Mouse (Mus musculus) 3T3-L1 (cell line): ENCODE measurements around the gene Spen.

Experiments
- DNase-seq: peaks from one replicate; pipeline ENCODE4 v3.0.0-alpha.2; 2015; ENCODE audit warnings: low read depth, low spot score

Spen gene

DNA sequence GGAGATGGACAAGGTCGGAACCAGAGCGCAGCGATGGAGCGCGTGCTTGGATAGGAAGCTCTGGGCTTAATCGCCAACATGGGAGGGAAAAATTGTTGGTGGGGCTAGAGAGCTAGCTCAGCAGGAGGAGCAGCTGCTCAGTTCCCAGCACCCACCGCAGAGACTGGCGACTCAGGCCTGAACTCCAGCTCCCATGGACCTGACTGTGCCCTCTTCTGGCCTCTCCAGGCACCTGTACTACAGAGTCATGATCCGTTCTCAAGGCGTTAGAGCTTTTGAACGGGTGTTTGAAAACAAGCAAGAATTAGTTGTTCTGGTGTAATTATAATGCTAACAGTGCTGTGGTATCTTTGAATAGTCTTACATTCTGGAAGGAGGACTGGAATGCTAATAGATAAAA lies 9.5 kb downstream of the Spen start:
- DNase-seq = no peak

DNA sequence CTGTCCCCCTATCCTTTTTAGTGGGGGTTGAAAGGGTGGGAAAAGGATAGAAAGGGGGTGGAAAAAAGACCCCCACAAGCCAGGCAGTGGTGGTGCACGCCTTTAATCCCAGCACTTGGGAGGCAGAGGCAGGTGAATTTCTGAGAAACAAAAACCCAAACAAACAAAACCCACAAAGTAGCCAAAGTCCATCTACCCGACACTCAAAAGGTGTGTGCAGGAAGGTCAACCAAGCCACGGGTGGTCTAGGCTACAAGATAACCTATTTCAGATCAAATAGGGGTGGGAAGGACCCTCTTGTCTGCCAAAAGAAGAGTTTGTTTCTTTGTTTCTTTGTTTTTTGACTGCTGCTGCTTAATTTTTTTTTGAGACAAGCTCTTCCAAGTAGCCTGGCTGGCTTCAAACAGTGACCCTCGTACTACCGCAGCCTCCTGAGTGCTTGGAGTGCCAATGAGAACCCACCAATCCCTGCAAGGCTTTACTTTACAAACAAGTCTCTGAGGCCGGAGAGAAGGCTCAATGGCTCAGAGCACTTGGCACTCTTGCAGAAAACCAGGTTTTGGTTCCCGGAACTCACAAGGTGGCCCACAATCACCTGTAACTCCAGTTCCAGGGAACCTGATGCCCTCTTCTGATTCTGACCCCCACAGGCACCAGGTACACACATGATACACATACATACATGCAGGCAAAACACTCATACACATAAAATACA lies 11.3 kb downstream of the Spen start:
- no peak for DNase-seq

DNA sequence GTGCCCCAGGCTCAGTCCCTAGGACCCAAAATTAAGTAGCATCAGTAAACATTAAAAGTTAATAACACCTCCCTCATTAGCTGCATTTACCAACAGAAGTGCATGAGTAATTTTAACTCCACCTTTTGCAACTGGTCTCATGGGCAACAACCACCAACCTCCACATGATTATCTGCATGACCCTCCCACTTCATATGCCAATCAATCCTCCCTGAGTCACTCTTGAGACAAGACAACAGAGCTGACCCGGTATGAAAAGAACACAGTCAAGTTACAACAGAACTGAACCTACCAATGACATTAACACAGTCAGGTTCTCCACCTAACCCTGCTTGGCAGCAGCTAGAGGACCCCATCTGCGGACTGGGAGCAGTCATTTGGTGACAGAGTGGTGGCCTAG lies 12.5 kb downstream of the Spen start:
- peak; percentile 43 for DNase-seq

DNA sequence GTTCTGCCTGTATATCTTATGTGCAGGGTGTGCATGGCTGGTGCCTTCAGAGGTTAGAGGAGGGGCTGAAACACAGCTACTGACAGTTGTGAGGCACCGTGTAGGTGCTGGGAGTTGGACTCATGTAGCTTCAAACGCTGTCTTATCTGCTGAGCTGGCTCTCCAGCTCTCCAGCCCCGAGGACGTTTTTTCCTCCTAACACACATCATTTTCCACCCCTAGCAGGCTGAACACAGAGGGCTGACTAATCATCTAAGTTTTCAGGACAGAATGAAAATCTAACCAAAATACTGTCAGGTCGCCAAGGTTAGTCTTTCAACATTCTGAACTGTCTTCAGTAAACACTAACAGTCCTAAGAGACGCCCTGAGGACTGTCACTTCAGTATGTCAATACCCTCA lies 13.7 kb downstream of the Spen start:
- peak; percentile 77 for DNase-seq

DNA sequence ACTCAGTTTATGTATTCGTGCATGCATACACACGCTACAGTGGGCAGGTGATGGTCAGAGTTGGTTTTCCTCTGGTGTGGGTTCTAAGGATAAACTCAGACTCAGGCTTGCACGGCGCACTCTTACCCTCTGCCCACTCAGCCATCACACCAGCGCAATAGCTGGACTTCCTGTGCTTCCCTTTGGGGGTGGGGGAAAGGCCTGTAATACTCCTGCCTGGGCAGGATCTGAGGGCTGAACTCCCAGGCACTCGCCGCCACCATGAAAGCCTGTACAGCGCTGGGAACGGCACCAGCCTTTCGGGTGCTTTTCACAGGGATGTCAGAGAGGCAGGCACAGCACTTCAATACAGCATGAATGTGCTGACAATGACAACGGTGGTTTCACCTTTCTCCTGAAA lies 15.3 kb downstream of the Spen start:
- DNase-seq = no peak

DNA sequence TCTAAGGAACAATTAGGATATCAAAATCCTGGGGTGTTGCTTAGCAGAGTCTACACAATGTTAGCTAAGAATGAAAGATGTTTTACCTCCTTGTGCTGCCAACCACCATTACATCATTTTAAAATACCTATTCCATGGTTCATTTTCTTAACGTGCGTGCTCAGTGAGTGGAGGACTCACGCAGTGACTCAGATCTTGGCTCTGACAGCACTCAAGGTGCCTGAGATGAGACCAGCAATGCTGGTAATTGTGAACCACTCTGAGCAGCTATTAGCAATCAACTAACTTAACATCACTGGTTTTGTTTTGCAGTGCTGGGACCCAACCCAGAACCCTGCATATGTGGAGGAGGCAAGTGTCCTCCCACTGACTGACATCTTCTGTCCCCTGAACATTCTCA lies 20.0 kb downstream of the Spen start:
- peak; percentile 73 for DNase-seq

DNA sequence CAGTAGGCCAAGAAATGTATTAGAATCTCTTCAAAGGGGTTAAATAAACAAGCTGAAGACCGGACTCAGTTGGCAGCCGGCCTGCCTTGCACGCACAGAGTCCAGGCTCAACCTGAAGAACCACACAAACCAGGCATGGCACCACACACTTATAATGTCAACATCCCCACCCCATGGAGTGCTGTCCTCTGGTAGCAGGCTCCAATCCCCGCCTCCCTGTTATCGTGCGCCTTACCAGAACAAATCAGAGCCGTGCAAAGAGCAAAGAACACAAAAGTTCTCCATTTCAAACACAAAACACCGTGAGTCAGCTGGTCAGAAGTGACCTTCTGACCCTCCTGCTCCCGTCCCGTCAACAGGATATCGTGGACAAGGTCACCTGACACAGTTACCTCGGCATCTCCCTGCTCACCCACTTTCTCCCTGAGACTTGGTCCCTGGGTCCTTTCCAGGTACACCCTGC lies 24.2 kb downstream of the Spen start:
- no peak for DNase-seq

DNA sequence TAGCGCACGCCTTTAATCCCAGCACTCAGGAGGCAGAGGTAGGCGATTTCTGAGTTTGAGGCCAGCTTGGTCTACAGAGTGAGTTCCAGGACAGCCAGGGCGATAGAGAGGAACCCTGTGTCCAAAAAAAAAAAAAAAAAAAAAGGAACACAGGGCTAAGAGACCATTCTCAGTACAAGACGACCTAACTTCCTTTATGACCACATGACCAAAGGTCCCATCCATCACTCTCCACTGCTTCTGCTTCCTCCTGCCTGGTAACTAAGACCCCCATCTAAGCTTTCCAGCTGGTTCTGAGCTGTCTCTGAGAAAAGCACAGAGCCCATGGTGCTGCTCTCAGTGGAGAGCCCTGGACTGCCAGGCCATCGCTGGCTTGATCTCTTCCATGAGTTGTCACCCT lies 26.3 kb downstream of the Spen start:
- no peak for DNase-seq

DNA sequence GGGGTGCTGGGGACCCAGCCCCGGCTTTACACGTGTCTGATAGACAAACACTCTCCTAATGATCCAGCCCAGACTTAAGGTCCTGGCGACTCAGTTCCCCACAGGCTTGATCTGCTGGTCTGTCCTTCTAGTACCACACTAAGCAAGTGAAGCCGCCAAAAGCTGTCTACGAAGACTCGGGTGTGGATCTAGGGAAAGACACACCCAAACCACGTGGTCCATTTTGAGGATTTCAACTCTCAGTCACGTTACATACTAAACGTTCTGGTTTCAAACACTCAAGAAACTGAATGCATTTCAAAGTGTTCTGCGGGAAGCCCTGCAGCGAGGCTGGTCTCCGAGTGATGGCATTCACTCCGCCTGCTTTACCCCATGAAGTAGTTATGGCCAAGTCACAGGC lies 27.9 kb downstream of the Spen start:
- no peak for DNase-seq

DNA sequence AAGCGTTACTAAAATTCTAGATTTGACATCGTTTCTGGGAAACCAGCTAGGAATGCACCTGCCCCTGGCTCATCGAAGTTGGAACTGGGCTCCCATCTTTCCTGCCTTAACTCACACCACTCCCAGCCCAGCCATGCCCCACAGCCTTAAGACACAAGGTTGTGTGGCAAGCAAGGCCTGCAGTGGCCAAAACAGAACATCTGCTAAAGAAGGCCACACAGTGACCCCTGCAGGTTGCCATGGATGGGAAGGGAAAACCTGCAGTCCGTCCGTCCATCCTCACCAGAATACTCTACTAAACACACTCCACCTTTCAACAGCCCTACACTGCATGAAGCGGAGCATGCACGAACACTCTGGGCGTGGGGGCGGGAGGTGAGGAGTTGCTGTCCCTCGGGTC lies 31.5 kb downstream of the Spen start:
- DNase-seq = peak; percentile 44

DNA sequence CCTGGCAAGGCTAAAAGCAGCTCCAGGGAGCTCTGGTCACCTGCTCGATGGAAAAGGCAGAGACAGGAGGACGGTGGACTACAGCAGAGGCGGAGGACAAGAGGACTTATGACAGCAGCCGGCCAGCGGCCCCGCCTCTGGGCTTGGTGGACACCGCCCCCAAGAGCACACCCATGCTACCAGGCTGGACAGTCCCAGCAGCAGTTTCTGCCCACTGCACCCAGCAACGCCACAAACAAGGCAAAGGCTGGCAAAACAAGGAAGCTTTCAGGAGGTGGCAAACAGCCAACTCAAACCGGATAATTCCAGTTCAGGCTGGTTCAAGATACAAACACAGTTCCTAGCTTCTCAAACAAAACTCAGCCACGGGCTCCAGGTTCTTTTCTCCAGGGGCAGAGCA lies 32.0 kb downstream of the Spen start:
- DNase-seq = peak; percentile 47

DNA sequence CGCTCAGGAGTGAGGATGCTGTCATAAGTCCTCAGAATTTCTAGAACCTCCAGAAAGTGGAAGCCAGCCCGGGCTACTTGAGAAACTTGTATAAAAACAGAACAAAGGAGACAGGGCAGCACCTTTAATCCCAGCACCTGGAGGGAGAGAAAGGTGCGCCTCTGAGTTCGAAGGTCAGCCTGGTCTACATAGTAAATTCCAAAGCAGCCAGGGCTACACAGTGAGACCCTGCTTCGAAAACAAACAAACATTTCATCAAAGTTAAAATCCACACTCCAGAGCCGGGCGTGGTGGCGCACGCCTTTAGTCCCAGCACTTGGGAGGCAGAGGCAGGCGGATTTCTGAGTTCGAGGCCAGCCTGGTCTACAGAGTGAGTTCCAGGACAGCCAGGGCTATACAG lies 32.6 kb downstream of the Spen start:
- no peak for DNase-seq

DNA sequence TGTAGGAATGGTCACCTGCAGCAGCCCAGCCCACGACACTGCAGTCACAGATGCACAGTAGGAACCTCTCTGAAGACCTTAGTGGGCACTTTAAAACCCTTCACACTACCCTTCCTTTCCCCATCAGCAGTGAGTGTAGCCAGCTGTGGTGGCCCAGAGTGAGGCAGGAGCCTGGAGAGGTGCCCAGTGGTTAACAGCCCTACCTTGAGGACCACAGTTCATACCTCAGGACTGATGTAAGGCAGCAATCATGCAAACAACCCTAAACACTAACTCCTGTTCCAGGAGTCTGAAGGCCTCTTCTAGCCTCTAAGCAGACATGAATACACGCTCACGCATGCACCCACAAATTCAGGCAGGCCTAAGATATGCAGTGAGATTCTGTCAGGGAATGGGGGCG lies 33.9 kb downstream of the Spen start:
- DNase-seq = peak; percentile 35

DNA sequence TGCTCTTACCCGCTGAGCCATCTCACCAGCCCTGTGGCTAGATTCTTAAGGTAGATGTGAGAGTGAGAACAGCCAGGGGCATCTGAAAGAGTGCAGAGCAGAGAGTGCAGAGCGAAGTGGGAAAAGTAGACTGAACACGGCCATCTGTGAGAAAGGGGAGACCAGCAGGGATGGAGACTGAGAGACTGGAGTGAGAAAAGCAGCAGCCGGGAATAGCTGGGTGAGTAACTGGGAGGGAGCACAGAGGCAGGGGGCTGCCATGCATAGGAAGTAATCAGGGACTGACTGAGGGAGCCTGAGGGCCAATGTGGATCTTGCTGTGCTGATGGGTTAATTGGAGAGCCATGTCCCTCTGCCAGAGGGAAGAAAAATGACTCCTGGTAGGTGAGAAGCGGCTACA lies 35.7 kb downstream of the Spen start:
- no peak for DNase-seq

DNA sequence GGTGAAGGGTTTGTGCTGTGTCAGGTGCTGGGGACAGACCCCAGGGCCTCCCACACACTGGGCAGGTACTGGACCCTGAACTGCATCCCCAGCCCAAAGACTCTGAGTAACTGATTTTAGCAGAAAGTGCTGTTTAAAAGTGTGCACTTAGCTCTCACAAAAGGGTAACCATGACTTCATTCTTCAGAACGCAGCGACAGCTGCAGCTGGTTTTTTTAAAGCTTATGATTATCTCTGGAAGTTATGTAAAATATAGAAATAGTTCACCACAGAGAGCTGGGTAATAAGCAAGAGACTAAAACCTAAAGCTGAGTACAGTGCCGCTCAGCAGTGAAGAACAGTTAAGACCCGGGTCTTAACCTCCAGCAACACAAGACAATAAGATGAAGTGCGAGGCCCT lies 37.3 kb downstream of the Spen start:
- DNase-seq = no peak

DNA sequence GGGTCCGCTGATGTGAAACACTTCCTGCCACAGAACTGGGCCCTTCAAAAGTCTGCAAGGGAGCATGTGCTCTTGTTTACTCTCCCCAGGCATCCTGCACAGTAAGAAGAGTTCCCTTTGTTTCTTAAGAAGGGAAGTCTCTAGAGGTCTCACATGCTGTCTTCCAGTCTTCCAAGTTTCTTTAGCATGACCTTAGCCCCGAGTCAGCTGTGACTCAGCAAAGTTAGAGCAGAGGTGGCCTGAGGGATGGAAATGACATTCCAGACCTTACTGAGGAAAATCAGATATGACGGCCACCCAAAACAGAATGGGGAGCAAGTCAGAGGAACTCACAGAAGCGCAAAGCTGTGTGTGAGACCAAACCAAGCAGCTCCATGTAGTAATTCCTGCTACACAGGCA lies 37.8 kb downstream of the Spen start:
- DNase-seq = peak; percentile 71

DNA sequence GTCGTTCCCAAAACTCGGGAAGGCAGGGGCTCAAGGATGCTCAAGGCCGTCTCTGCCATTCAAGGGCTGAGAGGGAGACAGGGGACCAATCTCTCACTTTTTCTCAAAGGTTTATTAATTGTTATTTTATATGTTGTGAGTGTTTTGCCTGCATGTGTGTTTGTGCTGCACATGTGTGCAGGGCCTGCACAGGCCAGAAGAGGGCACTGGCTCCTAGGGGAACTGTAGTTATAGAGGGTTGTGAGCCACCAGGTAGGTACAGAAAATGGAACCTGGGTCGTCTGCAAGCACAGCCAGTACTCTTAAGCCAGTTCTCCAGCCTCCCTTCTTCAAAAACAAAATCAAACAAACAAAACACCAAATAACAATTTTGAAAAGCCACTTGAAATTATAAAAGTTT lies 49.7 kb downstream of the Spen start:
- DNase-seq = peak; percentile 35

DNA sequence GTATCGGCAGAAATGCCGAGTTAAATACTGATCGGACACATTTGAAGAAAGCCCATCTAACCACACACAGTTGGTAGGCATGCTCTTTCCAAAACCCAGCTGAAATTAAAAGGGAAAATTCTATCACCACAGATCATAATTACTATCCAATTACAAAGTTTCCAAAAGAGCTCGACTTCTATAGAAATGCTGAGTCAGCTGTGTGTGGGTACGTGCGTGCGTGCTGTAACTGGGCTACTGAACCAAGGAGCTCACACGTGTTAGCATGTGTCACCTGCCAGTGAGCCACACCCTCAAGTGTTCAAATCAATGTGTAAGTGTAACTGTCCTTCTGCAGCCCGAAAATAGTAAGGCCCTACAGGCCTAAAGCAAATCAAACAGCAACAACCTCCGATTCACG lies 50.8 kb downstream of the Spen start:
- DNase-seq = no peak

DNA sequence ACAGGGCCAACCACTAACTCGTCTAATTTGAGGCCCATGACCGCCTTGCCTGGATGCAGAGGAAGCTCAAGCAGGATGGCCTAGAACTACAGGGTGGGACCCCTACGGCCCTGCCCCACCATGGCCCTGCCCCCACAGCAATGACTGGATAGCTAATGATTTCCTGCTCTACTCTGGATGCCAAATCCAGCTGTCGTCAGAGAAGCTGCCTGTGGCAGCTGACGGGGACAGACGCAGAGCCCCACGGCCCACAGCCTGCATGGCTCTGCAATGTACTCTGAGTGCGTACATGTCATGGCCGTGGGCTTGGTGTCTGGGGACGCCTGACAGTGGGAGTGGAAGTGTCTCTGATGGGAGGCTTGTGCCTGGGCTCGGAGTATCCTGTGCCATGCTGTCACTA lies 54.3 kb downstream of the Spen start:
- no peak for DNase-seq

DNA sequence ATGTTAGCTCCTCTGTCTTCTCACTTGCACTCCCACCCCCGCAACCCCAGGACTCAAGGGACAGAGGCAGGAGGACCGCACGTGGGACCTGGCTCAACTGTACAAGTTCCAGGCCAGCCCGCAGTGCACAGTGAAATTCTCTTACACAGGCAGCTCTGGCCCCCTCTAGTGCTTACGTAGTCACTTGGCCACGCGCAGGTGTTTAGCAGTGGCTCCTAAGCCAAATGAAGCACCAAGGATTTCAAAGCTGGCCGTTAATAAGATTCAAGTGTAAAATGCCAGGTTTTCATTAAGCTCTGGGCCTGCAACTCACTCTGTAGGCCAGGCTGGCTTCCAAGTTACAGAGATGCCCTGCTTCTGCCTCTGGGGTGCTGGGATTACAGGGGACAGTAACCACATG lies 59.0 kb downstream of the Spen start:
- DNase-seq = no peak

DNA sequence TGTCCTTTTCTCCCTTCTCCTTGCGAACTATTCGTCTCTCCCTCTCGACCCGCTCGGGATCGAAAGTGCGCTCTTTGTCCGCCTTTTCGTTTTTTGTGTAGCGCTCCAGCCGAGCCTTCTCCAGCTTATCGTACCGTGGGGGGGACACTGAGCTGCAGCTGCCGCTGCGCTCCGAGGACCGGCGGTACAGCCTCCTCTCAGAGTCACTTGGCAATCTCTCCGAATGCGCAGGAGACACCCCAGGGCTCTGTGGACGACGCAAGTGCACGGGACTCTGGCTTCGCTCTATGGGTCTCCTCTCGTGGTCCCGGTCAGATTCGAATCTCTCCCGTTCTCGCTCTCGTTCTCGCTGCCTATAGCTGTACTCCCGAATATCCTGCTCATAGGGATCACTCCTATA lies 59.6 kb downstream of the Spen start:
- DNase-seq = no peak

DNA sequence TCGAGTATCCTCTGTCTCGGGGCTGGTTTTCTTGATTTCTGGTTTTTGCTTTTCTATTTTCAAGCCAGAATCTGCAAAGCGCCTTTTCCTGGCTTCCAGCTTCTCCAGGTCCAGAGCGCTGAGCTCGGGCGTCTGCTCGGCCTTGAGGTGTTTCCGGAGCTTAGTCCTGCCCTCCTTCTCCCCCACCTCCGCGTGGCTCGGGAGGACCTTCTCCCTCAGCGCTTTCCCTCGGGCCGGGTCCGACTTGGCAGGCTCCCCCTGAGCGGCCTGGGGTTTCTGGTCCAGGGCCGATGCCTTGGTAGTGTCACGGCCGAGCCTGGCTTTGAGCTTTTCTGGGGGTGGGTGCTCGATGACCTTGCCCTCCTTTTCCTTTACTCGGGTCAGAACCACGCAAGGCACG lies 60.2 kb downstream of the Spen start:
- DNase-seq = no peak

DNA sequence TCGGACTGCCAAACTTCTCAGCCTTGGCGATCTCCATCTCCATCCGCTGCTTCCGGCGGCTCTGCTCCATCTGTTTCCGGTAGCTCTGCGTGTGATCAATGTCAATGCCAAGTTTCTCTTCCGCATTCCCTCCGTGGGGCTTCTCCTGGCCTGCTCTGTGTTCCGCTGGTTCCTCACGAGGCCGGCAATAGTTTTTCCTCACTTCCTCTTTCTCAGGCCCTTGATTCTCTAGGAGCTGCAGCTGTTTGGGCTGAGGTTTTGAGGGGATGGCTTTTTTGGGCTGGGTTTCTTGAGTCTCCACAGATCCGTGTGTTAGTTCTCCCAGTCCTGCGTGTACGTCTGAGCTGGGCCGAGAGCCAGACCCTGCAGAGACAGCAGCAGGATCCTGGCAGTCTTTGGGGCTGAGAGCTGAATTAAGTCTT lies 60.7 kb downstream of the Spen start:
- no peak for DNase-seq

DNA sequence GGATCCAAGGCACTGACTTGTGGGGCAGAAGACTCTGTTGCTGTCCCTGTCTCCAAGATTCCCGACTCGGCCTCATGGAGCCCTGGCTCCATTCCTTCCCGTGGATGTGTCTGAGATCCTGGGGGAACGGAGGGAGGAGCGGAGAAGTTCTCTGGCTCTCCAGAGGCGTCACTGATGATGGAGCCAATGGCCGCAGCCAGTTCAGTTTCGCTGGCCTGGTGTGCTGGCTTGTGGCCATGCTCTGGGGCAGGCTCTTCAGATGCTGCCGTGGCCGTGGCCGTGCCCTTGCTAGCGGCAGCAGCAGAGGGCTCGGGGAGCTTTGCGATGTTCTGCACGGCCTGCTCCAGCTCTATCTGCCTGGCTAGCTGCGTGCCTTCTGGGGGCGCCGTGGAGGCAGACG lies 64.0 kb downstream of the Spen start:
- DNase-seq = no peak
